Mouse (Mus musculus) spleen, embryonic (tissue): ENCODE results near the gene Isyna1.
"Not testable (repeated sequence)": the region's sequence is repeated elsewhere in the genome, so short reads cannot be mapped to it uniquely, and the experiment has no call there.

Source experiments
- CTCF ChIA-PET: fragments of 350-600 bp; sonication (Branson Sonifier 250); formaldehyde crosslinking; loops from one replicate; lab custom pipeline; 2022; lab: Charles Lee

Gene Isyna1

GRCm38 (mm10) chr8:70574302-70574701, 19.9 kb upstream of the Isyna1 start:
- CTCF ChIA-PET = no interaction called here

GRCm38 (mm10) chr8:70574915-70575314, 19.3 kb upstream of the Isyna1 start:
- CTCF ChIA-PET = no interaction called here

DNA sequence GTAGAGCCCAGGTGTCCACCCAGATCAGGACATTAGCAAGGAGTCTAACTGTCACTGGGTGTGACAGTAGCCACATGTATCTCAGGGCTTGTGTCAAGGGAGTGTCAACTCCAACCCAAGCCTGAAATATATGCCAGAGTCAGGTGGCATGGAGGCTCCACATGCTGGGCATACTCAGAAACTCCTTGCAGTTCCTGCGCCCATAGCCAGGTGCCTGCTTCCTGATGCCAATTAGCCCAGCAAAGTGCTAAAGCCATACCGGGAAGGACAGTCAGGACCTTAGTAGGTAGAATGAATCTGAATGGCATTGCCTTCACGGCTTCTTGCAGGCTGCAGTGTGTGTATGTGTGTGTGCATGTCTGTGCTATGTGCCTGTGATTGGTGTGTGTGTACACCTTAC, 17.0 kb upstream of the Isyna1 start:
- CTCF ChIA-PET = no interaction called here

GRCm38 (mm10) chr8:70583476-70584387, 10.4 kb upstream of the Isyna1 start:
- CTCF ChIA-PET = interaction anchor here (0.6 kb wide), 1 partner anchor 961 kb away, joined by 5 read pairs; no protein-coding TSS in a partner anchor

- CTCF ChIA-PET = interaction anchor here (0.9 kb wide), 1 partner anchor 59 kb away, joined by 3 read pairs; no protein-coding TSS in a partner anchor
Observed at GRCm38 (mm10) chr8:70584606-70585257, 9.4 kb upstream of the Isyna1 start.

DNA sequence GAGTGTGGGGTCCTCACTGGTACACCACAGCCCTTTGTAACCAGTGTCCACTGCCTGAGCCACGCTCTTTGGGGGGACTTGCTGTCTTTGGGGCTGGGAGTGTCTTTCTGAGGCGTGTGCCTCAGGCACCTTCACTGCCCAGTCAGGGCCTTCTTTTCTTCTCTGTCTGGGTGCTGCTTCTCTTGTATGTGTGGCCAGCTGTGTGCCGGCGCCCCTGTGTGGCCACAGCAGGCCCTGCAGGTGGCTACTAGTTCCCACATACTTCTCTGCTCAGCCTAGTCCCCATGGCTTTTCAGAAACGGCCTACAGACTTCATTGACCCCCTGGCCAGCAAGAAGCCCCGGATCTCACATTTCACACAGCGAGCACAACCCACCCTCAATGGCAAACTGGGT, 8.9 kb upstream of the Isyna1 start:
- CTCF ChIA-PET = interaction anchor here (0.9 kb wide), 1 partner anchor 59 kb away, joined by 3 read pairs; no protein-coding TSS in a partner anchor

DNA sequence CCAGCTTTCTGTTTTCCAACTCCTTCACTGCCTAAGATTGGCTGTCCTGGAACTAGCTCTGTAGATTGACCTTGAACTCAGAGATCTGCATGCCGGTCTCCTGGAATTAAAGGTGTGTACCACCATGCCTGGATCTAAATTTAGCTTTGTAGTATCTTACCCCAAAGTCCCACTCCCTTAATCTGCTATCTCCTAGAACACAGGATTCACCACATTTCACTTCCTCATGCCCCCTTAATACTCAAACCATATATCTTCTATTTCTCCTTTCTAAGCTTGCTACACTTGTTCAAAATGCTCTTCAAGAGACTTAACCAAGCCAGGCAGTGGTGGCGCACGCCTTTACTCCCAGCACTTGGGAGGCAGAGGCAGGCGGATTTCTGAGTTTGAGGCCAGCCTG, 6.2 kb upstream of the Isyna1 start:
- CTCF ChIA-PET = not testable (repeated sequence)

GRCm38 (mm10) chr8:70591569-70591968, 2.6 kb upstream of the Isyna1 start:
- CTCF ChIA-PET = interaction anchor here (0.5 kb wide), 1 partner anchor 9 kb away, joined by 8 read pairs; no protein-coding TSS in a partner anchor

DNA sequence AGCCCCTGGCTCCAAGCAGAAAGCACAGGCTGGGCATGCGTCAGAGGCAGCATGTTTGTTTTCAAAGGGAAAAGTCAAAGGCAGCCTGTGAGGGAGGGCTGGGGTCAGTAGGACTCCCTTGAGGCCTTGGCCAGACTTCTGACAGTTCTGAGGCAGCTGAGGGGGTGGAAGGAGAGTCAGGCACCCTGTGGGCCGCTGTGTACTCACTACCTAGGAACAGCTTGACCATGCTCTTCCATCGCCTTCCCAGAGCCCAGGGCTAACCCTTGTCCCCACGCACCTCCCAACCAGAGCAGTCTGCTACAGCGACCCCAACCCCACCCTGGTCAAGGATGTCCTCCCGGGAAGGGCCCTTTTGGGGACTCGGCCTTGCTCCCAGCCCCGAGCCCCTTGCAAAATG, 1.0 kb upstream of the Isyna1 start:
- CTCF ChIA-PET = interaction anchor here (0.6 kb wide), 1 partner anchor 60 kb away, joined by 3 read pairs; no protein-coding TSS in a partner anchor

DNA sequence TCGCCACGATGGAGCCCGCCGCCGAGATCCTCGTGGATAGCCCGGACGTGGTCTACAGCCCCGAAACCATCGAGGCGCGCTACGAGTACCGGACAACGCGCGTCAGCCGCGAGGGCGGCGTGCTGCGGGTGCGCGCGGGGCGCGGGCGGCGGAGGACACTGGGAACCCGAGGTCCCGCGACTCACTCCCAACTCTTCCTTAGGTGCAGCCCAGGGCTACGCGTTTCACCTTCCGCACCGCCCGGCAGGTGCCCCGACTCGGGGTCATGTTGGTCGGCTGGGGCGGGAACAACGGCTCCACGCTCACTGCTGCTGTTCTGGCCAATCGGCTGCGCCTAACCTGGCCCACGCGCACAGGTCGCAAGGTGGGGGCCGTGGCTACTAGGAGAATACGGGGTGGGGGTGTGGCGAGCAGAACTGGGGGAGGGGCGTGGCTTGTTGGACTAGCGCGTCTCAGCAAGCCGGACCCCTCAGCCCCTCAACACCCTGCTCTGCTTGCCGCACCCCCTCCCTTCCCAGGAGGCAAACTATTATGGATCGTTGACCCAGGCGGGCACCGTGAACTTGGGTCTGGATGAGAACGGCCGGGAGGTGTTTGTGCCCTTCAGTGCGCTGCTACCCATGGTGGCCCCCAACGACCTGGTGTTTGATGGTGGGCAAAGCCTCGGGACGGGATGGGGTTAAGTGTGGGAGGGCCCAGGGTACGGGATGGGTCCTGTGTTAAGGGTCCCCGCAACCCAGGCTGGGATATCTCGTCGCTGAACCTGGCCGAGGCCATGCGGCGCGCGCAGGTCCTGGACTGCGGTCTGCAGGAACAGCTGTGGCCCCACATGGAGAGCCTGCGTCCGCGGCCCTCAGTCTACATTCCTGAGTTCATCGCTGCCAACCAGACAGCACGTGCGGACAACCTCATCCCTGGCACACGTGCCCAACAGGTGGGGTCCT, 720 bp downstream of the Isyna1 start:
- CTCF ChIA-PET = no interaction called here

DNA sequence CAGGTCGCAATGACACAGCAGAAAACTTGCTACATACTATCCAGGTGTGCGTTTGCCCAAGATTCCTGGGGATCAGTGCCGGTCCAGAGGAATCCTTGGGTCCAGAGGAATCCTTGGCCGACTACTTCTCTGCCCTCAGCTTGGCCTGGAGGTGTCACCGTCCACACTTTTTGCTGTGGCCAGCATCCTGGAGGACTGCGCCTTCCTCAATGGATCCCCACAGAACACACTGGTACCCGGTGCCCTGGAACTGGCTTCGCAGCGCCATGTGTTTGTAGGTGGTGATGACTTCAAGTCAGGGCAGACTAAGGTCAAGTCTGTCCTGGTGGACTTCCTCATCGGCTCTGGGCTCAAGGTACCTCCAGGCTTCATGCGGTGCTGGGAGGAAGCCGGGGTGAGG, 1.6 kb downstream of the Isyna1 start:
- CTCF ChIA-PET = no interaction called here

- CTCF ChIA-PET = interaction anchor here (0.6 kb wide), 1 partner anchor 51 kb away, joined by 13 read pairs; no protein-coding TSS in a partner anchor
Observed at GRCm38 (mm10) chr8:70596216-70596615, 2.0 kb downstream of the Isyna1 start.

DNA sequence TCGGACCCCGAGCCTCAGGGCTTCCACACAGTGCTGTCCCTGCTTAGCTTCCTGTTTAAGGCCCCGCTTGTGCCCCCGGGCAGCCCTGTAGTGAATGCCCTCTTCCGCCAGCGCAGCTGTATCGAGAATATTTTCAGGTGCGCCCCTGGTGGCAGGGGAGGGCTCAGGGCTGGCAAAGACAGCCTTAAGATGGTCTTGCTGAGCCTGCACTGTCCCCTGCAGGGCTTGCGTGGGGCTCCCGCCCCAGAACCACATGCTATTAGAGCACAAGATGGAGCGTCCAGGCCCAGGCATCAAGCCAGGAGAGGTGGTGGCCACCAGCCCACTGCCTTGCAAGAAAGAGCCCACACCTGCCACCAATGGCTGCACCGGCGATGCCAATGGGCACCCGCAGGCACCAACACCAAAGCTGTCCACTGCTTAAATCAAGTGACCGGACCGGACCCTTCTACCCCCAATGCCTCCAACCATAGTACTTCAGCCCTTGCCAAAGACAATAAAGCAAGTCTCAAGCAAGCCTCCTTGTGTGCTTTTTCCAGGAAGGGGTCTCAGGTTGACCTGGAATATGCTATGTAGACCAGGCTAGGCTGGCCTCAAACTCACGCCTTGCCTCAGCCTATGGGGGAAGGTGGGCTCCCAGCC, 2.7 kb downstream of the Isyna1 start:
- CTCF ChIA-PET = interaction anchor here (0.6 kb wide), 1 partner anchor 52 kb away, joined by 13 read pairs; no protein-coding TSS in a partner anchor

DNA sequence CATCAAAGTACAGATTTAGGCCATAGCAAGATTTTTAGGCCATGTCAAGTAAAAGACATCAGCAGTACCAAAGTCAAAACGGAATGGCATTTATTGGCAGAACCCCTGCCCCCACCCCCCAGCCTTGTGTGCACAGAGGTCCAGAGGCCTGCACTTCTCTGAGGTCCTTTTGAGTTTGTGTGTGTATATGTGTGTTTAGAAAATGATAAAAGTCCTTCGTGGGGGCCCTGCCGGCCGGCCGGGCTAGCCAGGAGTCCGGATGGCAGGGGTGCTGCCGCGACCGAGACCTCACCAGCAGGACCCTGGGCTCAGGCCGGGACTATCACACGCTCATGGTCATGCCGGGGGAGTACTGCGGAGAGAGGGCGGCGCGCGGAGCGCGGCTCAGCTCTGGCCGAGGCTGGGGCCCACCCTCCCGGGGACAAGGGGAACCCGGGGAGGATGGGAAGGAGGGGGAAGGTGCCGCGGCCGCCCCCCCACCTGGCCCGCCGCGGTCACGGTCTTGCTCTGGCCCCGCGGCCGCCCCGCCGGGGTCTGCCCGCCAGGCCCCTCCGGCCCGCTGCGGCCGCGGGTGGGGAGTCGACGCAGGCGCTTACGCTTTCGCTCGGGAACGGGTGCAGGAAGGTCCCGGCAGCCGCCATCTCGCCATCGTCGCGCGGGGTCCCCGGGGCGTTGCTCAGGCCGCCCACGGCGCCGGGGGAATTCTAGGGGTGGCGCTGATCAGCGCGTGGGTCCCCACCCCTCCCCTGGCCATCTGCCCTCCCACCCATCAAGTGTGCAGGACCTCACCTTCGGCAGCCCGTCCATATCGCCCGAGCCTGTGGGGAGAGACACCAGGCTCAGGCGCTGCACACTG, 3.5 kb downstream of the Isyna1 start:
- CTCF ChIA-PET = interaction anchor here (0.6 kb wide), 1 partner anchor 12 kb away, joined by 3 read pairs; no protein-coding TSS in a partner anchor

DNA sequence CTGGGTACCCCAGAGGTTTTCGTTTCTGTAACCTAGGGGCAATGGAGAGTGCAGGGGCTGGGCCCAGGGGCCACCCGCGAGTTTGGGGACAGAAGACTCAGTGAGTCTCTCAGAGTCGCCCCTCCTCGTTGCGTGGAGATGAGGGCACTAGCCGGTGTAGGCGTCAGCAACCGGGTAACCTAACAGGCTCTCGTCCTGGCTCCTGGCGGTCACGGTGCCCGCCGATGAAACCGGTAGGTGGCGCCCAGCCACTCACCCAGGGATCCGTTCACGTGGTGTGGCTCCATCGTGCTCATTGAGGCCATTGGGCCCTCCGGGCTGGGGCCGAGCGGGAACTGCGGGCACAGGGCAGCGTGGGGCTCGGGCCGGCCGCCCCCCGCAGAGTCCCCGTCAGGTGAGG, 4.1 kb downstream of the Isyna1 start:
- CTCF ChIA-PET = interaction anchor here (0.6 kb wide), 1 partner anchor 12 kb away, joined by 3 read pairs; no protein-coding TSS in a partner anchor

GRCm38 (mm10) chr8:70598722-70599121, 4.5 kb downstream of the Isyna1 start:
- CTCF ChIA-PET = interaction anchor here (0.7 kb wide), 1 partner anchor 13 kb away, joined by 4 read pairs; no protein-coding TSS in a partner anchor

DNA sequence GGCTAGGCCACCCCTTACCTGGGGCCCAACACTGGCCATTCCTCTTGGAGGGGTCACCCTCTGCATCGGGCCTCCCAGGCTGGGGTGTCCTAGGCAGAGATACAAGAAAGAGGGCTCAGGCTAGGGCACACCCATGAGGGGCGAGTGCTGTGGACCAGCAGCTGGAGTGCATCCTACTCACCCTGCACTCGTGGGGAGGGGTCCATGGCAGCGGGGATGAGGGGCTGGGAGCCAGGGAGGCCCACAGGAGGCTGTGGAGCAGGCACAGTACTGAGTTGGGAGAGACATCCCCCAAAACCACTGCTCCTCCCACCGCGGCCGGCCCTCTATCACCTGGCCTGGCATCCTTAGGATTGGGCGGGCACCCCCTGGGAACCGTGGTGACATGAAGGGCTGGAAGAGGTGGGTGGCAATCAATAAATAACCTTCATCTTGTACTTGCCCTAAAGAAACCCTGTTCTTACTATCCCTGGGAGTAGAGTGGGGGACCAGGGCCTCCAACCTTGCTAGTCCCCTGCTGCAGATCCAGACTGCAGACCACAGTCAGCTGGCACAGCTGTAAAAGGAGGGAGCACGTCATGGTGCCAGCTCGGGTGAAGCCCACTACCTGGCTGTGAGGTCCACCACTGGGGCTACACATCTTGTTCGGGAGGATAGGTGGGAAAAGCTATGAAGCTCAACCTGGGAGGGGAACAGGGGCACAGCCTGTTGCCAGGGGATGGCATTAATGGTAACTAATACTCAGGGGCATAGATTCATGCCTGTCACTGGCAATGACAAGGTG, 5.5 kb downstream of the Isyna1 start:
- CTCF ChIA-PET = interaction anchor here (0.7 kb wide), 1 partner anchor 12 kb away, joined by 4 read pairs; no protein-coding TSS in a partner anchor

GRCm38 (mm10) chr8:70600473-70601270, 6.5 kb downstream of the Isyna1 start:
- CTCF ChIA-PET = interaction anchor here (0.7 kb wide), 1 partner anchor 9 kb away, joined by 8 read pairs; no protein-coding TSS in a partner anchor
